Mouse (Mus musculus) MEL (cell line): ENCODE measurements at regions not wholly inside any gene's neighbourhood (a gene's known extent, or its start where the extent isn't known, plus 50 kb on each side); places are given as distances from the start of the nearest gene placed in this dataset.

Experiments used
- DNase-seq: peaks from one replicate; pipeline ENCODE4 v3.0.0; 2011; ENCODE audit warnings: low read depth, low spot score
- H3K27ac ChIP-seq: 2 replicates; pipeline ENCODE4 v1.5.1; 2012; ENCODE audit warnings: low read depth, mild to moderate bottlenecking, control low read depth, low read length, moderate library complexity; ENCODE audit not compliant: control insufficient read depth
- H3K27me3 ChIP-seq, 2 experiments: fragments of 150-350 bp in 1 of 2; sonication (generic) in 1 of 2; 2 replicates each; pipeline ENCODE4 v1.6.1; 2012; ENCODE audit warnings: low read length in 2 of 2, mild to moderate bottlenecking in 2 of 2, improper control_type of control experiment in 1 of 2, moderate library complexity in 1 of 2; ENCODE audit not compliant: insufficient read depth in 2 of 2, control insufficient read depth in 1 of 2
- H3K36me3 ChIP-seq, 2 experiments: 2 replicates each; pipeline ENCODE4 v1.6.1; 2012 to 2014; ENCODE audit warnings: low read length in 2 of 2, improper control_type of control experiment in 1 of 2, inconsistent platforms in 1 of 2, mild to moderate bottlenecking in 1 of 2; ENCODE audit not compliant: insufficient read depth in 2 of 2, control insufficient read depth in 1 of 2
- H3K4me1 ChIP-seq, 2 experiments: fragments of 150-350 bp in 1 of 2; sonication (generic) in 1 of 2; 2 replicates each; pipeline ENCODE4 v1.6.1; 2012; ENCODE audit warnings: low read length in 2 of 2, improper control_type of control experiment in 1 of 2, mild to moderate bottlenecking in 1 of 2; ENCODE audit not compliant: insufficient read depth in 2 of 2, control insufficient read depth in 1 of 2
- H3K4me3 ChIP-seq, 2 experiments: fragments of 150-350 bp in 1 of 2; sonication (generic) in 1 of 2; 2 replicates each; pipeline ENCODE4 v1.5.1; 2012; ENCODE audit warnings: low read depth in 2 of 2, low read length in 2 of 2, mild to moderate bottlenecking in 2 of 2, moderate library complexity in 2 of 2, control low read depth in 1 of 2, improper control_type of control experiment in 1 of 2; ENCODE audit not compliant: control insufficient read depth in 1 of 2, insufficient read depth in 1 of 2
- H3K79me2 ChIP-seq: 2 replicates; pipeline ENCODE4 v1.6.1; 2012; ENCODE audit warnings: mild to moderate bottlenecking, low read length, moderate library complexity; ENCODE audit not compliant: control insufficient read depth, poor library complexity, insufficient read depth
- H3K9ac ChIP-seq: 2 replicates; pipeline ENCODE4 v1.6.1; 2012; ENCODE audit warnings: low read depth, mild to moderate bottlenecking, control low read depth, low read length, moderate library complexity; ENCODE audit not compliant: control insufficient read depth, poor library complexity, severe bottlenecking
- H3K9me3 ChIP-seq: fragments of 150-350 bp; sonication (generic); replicated peaks from 2 replicates; pipeline ENCODE4 v1.6.1; 2012; ENCODE audit warnings: mild to moderate bottlenecking, low read length, improper control_type of control experiment, moderate library complexity; ENCODE audit not compliant: insufficient read depth
- BHLHE40 ChIP-seq: IDR thresholded peaks from 2 replicates; pipeline ENCODE4 v1.6.1; 2012; ENCODE audit warnings: low read depth, mild to moderate bottlenecking, inconsistent platforms, low read length, improper control_type of control experiment, borderline replicate concordance
- CHD1 ChIP-seq: IDR thresholded peaks from 2 replicates; pipeline ENCODE4 v1.6.1; 2012; ENCODE audit warnings: low read depth, mild to moderate bottlenecking, inconsistent platforms, low read length, improper control_type of control experiment
- CHD2 ChIP-seq: IDR thresholded peaks from 2 replicates; pipeline ENCODE4 v1.6.1; 2011; ENCODE audit warnings: low read length, improper control_type of control experiment
- CTCF ChIP-seq, 3 experiments: IDR thresholded peaks in 2 of 3; conservative IDR thresholded peaks in 1 of 3; 2 replicates each; pipeline ENCODE4 v1.5.1; 2011 to 2012; ENCODE audit warnings: low read length in 3 of 3, low read depth in 2 of 3, mild to moderate bottlenecking in 2 of 3, improper control_type of control experiment in 1 of 3, inconsistent platforms in 1 of 3, mixed read lengths in 1 of 3, moderate library complexity in 1 of 3; ENCODE audit not compliant: control insufficient read depth in 1 of 3, insufficient read depth in 1 of 3, poor library complexity in 1 of 3, severe bottlenecking in 1 of 3
- E2F4 ChIP-seq: IDR thresholded peaks from 2 replicates; pipeline ENCODE4 v1.6.1; 2011; ENCODE audit warnings: low read depth, low read length, improper control_type of control experiment, borderline replicate concordance
- ELF1 ChIP-seq: IDR thresholded peaks from 2 replicates; pipeline ENCODE4 v1.6.1; 2014; ENCODE audit warnings: low read depth, mild to moderate bottlenecking, inconsistent platforms, low read length, improper control_type of control experiment, moderate library complexity
- EP300 ChIP-seq, 2 experiments: IDR thresholded peaks; 2 replicates each; pipeline ENCODE4 v1.6.1; 2011; ENCODE audit warnings: improper control_type of control experiment in 2 of 2, low read length in 2 of 2, low read depth in 1 of 2, mild to moderate bottlenecking in 1 of 2
- ETS1 ChIP-seq: IDR thresholded peaks from 2 replicates; pipeline ENCODE4 v1.6.1; 2012; ENCODE audit warnings: low read depth, mild to moderate bottlenecking, inconsistent platforms, low read length, improper control_type of control experiment, moderate library complexity
- GABPA ChIP-seq: IDR thresholded peaks from 2 replicates; pipeline ENCODE4 v1.6.1; 2012; ENCODE audit warnings: low read depth, mild to moderate bottlenecking, inconsistent platforms, low read length, improper control_type of control experiment, moderate library complexity
- GATA1 ChIP-seq: IDR thresholded peaks from 2 replicates; pipeline ENCODE4 v1.6.1; 2011; ENCODE audit warnings: low read depth, low read length, improper control_type of control experiment
- HCFC1 ChIP-seq: IDR thresholded peaks from 2 replicates; pipeline ENCODE4 v1.6.1; 2012; ENCODE audit warnings: low read depth, mild to moderate bottlenecking, inconsistent platforms, low read length, improper control_type of control experiment, moderate library complexity
- JUND ChIP-seq: IDR thresholded peaks from 2 replicates; pipeline ENCODE4 v1.6.1; 2011; ENCODE audit warnings: low read depth, mild to moderate bottlenecking, improper control_type of control experiment, low read length
- KAT2A ChIP-seq: conservative IDR thresholded peaks from 2 replicates; pipeline ENCODE4 v1.6.1; 2012; ENCODE audit warnings: low read depth, low read length, improper control_type of control experiment, inconsistent platforms
- MAFK ChIP-seq: IDR thresholded peaks from 2 replicates; pipeline ENCODE4 v1.6.1; 2011; ENCODE audit warnings: low read depth, mild to moderate bottlenecking, low read length, improper control_type of control experiment, borderline replicate concordance
- MAX ChIP-seq: IDR thresholded peaks from 2 replicates; pipeline ENCODE4 v1.6.1; 2011; ENCODE audit warnings: low read length, improper control_type of control experiment
- MAZ ChIP-seq: IDR thresholded peaks from 2 replicates; pipeline ENCODE4 v1.6.1; 2012; ENCODE audit warnings: low read depth, mild to moderate bottlenecking, inconsistent platforms, low read length, improper control_type of control experiment
- MEF2A ChIP-seq: IDR thresholded peaks from 2 replicates; pipeline ENCODE4 v1.6.1; 2014; ENCODE audit warnings: low read depth, mild to moderate bottlenecking, inconsistent platforms, low read length, improper control_type of control experiment; ENCODE audit not compliant: poor library complexity, insufficient replicate concordance, severe bottlenecking; ENCODE audit errors: extremely low read depth
- MXI1 ChIP-seq: IDR thresholded peaks from 2 replicates; pipeline ENCODE4 v1.6.1; 2011; ENCODE audit warnings: mild to moderate bottlenecking, low read depth, low read length, improper control_type of control experiment
- MYB ChIP-seq: IDR thresholded peaks from 2 replicates; pipeline ENCODE4 v1.6.1; 2011; ENCODE audit warnings: mild to moderate bottlenecking, low read depth, low read length, improper control_type of control experiment
- MYC ChIP-seq: IDR thresholded peaks from 2 replicates; pipeline ENCODE4 v1.6.1; 2011; ENCODE audit warnings: low read depth, mild to moderate bottlenecking, low read length, improper control_type of control experiment, moderate library complexity
- NELFE ChIP-seq: IDR thresholded peaks from 2 replicates; pipeline ENCODE4 v1.6.1; 2011; ENCODE audit warnings: low read depth, low read length, improper control_type of control experiment
- NRF1 ChIP-seq: IDR thresholded peaks from 2 replicates; pipeline ENCODE4 v1.6.1; 2014; ENCODE audit warnings: low read depth, mild to moderate bottlenecking, inconsistent platforms, low read length, improper control_type of control experiment, moderate library complexity; ENCODE audit not compliant: poor library complexity, insufficient read depth, severe bottlenecking
- POLR2A ChIP-seq, 2 experiments: IDR thresholded peaks; 2 replicates each; pipeline ENCODE4 v1.6.1; 2011 to 2012; ENCODE audit warnings: low read length in 2 of 2, mild to moderate bottlenecking in 2 of 2, control low read depth in 1 of 2, improper control_type of control experiment in 1 of 2, low read depth in 1 of 2, moderate library complexity in 1 of 2; ENCODE audit not compliant: control insufficient read depth in 1 of 2, insufficient read depth in 1 of 2, poor library complexity in 1 of 2
- POLR2AphosphoS2 ChIP-seq: IDR thresholded peaks from 2 replicates; pipeline ENCODE4 v1.6.1; 2011; ENCODE audit warnings: low read length, improper control_type of control experiment
- POLR2AphosphoS5 ChIP-seq: IDR thresholded peaks from 2 replicates; pipeline ENCODE4 v1.6.1; 2012; ENCODE audit warnings: low read depth, borderline replicate concordance, mild to moderate bottlenecking, inconsistent platforms, low read length, moderate library complexity, mixed read lengths
- RAD21 ChIP-seq: IDR thresholded peaks from 2 replicates; pipeline ENCODE4 v1.6.1; 2011; ENCODE audit warnings: mild to moderate bottlenecking, low read depth, low read length, improper control_type of control experiment
- RCOR1 ChIP-seq: IDR thresholded peaks from 2 replicates; pipeline ENCODE4 v1.6.1; 2012; ENCODE audit warnings: low read depth, mild to moderate bottlenecking, inconsistent platforms, low read length, improper control_type of control experiment
- SIN3A ChIP-seq: IDR thresholded peaks from 2 replicates; pipeline ENCODE4 v1.6.1; 2012; ENCODE audit warnings: low read length, improper control_type of control experiment, inconsistent platforms
- TBP ChIP-seq: IDR thresholded peaks from 2 replicates; pipeline ENCODE4 v1.8.0; 2011; ENCODE audit warnings: low read depth, low read length, improper control_type of control experiment
- TCF12 ChIP-seq: IDR thresholded peaks from 2 replicates; pipeline ENCODE4 v1.6.1; 2014; ENCODE audit warnings: low read depth, mild to moderate bottlenecking, inconsistent platforms, low read length, improper control_type of control experiment, moderate library complexity
- UBTF ChIP-seq: IDR thresholded peaks from 2 replicates; pipeline ENCODE4 v1.6.1; 2012; ENCODE audit warnings: low read depth, mild to moderate bottlenecking, inconsistent platforms, low read length, improper control_type of control experiment, moderate library complexity, borderline replicate concordance; ENCODE audit not compliant: insufficient read depth
- USF1 ChIP-seq: IDR thresholded peaks from 2 replicates; pipeline ENCODE4 v1.6.1; 2014; ENCODE audit warnings: low read depth, mild to moderate bottlenecking, inconsistent platforms, low read length, improper control_type of control experiment, moderate library complexity
- USF2 ChIP-seq, 2 experiments: IDR thresholded peaks; 2 replicates each; pipeline ENCODE4 v1.6.1; 2011 to 2012; ENCODE audit warnings: improper control_type of control experiment in 2 of 2, low read length in 2 of 2, borderline replicate concordance in 1 of 2, inconsistent platforms in 1 of 2, low read depth in 1 of 2, mild to moderate bottlenecking in 1 of 2; ENCODE audit not compliant: insufficient read depth in 1 of 2
- ZC3H11A ChIP-seq: IDR thresholded peaks from 2 replicates; pipeline ENCODE4 v1.6.1; 2012; ENCODE audit warnings: low read depth, mild to moderate bottlenecking, inconsistent platforms, low read length, improper control_type of control experiment
- ZKSCAN1 ChIP-seq: IDR thresholded peaks from 2 replicates; pipeline ENCODE4 v1.6.1; 2012; ENCODE audit warnings: low read depth, mild to moderate bottlenecking, inconsistent platforms, low read length, improper control_type of control experiment, moderate library complexity
- ZMIZ1 ChIP-seq: IDR thresholded peaks from 2 replicates; pipeline ENCODE4 v1.6.1; 2012; ENCODE audit warnings: low read depth, mild to moderate bottlenecking, inconsistent platforms, low read length, improper control_type of control experiment, moderate library complexity
- ZNF384 ChIP-seq: IDR thresholded peaks from 2 replicates; pipeline ENCODE4 v1.6.1; 2012; ENCODE audit warnings: low read depth, mild to moderate bottlenecking, inconsistent platforms, low read length, improper control_type of control experiment

DNA sequence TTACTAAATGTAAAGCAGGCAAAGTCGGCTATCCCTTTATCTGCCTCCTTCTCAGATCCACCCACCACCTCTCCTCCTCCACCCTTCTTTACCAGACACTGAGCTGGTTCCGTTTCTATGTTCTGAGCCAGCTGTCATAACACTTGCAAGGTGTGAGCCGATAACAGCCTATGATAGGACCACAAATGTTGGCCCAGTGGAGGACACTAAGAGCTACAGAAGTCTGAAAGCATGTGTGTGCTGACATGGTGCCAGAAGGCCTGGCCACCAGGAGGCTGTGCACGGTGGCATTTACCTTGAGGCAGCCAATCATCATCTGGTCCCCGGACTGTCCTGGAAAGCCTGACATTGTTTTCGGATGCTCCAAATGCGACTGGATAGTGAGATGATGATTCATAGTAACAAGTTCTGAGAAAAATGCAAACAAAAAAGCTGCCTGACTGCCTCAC lies 63.5 kb upstream of the Max start:
- peak; percentile 98 for DNase-seq
- Histone ChIP-seq H3K4me1 (peaks cover 27 to 46% of the 10 kb centered on the region in 2 experiments), H3K79me2 (no peaks in the 10 kb centered on the region), H3K27me3 (no peaks in the 10 kb centered on the region), H3K9ac (peak overlapping the region; percentile 2; the same call in 1 of the 2 replicates), H3K4me3 (0 out of 4 replicates have a peak overlapping the region, but pooled peaks of 1 of the 2 experiments have one; percentile 0), H3K27ac (peak overlapping the region; percentile 74), H3K36me3 (peaks cover 0 to 41% of the 10 kb centered on the region in 2 experiments; a peak in 2 of 4 replicates), H3K9me3 (no peaks in the 10 kb centered on the region)
- TF ChIP-seq TCF12 = peak; percentile 99
- no peak; the same call in 1 of the 2 replicates for TF ChIP-seq MAFK
- no peak for TF ChIP-seq MEF2A
- TF ChIP-seq TBP = peak; percentile 79
- no peak for TF ChIP-seq NRF1
- TF ChIP-seq GABPA = no peak
- TF ChIP-seq JUND = no peak; the same call in 1 of the 2 replicates
- TF ChIP-seq MAZ = no peak; the same call in 1 of the 2 replicates
- no peak for TF ChIP-seq POLR2AphosphoS5
- peak; percentile 82 for TF ChIP-seq MXI1
- no peak for TF ChIP-seq KAT2A
- peak; percentile 99 for TF ChIP-seq GATA1
- TF ChIP-seq MYB = peak; percentile 90
- no peak for TF ChIP-seq USF1
- TF ChIP-seq ZNF384 = no peak
- no peak for TF ChIP-seq NELFE
- no peak for TF ChIP-seq POLR2AphosphoS2
- TF ChIP-seq BHLHE40 = peak; percentile 58
- no peak for TF ChIP-seq ZMIZ1
- peak; percentile 88; the same call in 1 of the 2 replicates for TF ChIP-seq RCOR1
- peak; percentile 97 for TF ChIP-seq SIN3A
- TF ChIP-seq ZC3H11A = no peak; the same call in 1 of the 2 replicates
- TF ChIP-seq CTCF (IDR thresholded peaks at IDR 0.05 in 2 of 3, conservative IDR thresholded peaks at IDR 0.05 in 1 of 3; ENCODE audit: control insufficient read depth in 1 of 3, insufficient read depth in 1 of 3, low read depth in 2 of 3, low read length in 3 of 3, poor library complexity in 1 of 3, severe bottlenecking in 1 of 3) = peak in 2 of 3 experiments; percentile 18 to 31; a peak in 3 of 6 replicates
- no peak for TF ChIP-seq CHD2
- TF ChIP-seq ETS1 = peak; percentile 99
- TF ChIP-seq USF2 (IDR thresholded peaks at IDR 0.05; ENCODE audit: borderline replicate concordance in 1 of 2, insufficient read depth in 1 of 2, low read depth in 1 of 2, low read length in 2 of 2) = no peak
- TF ChIP-seq MYC = peak; percentile 96
- no peak for TF ChIP-seq RAD21
- TF ChIP-seq E2F4 = no peak
- no peak for TF ChIP-seq HCFC1
- TF ChIP-seq ZKSCAN1 = no peak
- no peak for TF ChIP-seq ELF1
- TF ChIP-seq EP300 (IDR thresholded peaks at IDR 0.05; ENCODE audit: low read depth in 1 of 2, low read length in 2 of 2) = peak; percentile 99 to 100
- peak in 1 of 2 experiments; percentile 52; a peak in 2 of 4 replicates for TF ChIP-seq POLR2A (IDR thresholded peaks at IDR 0.05; ENCODE audit: control insufficient read depth in 1 of 2, insufficient read depth in 1 of 2, low read depth in 1 of 2, low read length in 2 of 2, poor library complexity in 1 of 2)
- no peak for TF ChIP-seq CHD1
- TF ChIP-seq UBTF = 0 out of 2 replicates have a peak, but pooled peaks have one; percentile 56
- TF ChIP-seq MAX = peak; percentile 91
